ENCODE assay signal across 8 mouse cellular contexts in the genomic region with DNA sequence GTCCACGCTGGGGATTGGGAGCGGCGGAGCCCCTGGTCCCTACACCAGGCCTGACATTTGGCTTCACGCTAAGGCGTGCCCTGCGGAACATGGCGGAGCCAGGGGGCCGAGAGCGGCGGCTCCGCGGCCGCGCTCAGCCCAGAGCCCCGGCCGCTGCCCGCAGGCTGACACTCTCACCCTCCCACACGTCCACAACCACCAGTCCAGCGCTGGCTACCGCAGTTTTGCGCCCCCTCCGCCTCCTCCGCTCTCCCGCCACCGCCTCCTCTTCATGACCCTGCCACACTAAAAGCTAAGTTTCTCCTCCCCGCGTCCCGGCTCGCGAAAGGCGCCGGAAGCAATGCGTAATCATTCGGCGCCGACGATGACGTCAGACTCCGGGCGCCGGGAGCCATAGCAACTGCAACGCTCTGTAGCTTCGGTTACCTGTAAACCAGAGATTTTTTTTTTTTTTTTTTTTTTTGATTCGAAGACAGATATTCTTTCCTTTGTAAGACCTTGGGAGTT. TPM values are rescaled to one million over a fixed set of nuclear protein-coding genes. Genes with fewer than 3 reads are reported as not detected.
DNase-seq lines count a peak whose midpoint lies in the region; ATAC-seq lines count a peak whose summit lies in the region.

Gene Bdp1 (minus strand): TSS at position 323 of the 507 bp plus-strand sequence.

- peak within 1 kb of the TSS; percentile 61 for H3K4me2 ChIP-seq in hindbrain, embryonic 15.5 days

- DNase-seq in R1 (ENCODE audit: low read depth, low spot score), result peak; percentile 91
- DNase-seq in cerebellum, postnatal 25 days, result peak; percentile 97 to 98
- peak; percentile 90 to 96 for DNase-seq in frontal cortex, postnatal 25 days (ENCODE audit: low spot score in 2 of 2)
- peak; percentile 86 for DNase-seq in left cerebral cortex, adult 11 months (ENCODE audit: low spot score)
- DNase-seq in lung, postnatal 4 days, result peak; percentile 95 to 96
- peak; percentile 90 for DNase-seq in retina, postnatal 7 days (ENCODE audit: low read depth, low spot score)
- DNase-seq in urinary bladder, adult 2 months (ENCODE audit: low spot score), result peak; percentile 94

- H3K4me3 ChIP-seq in hindbrain, embryonic 15.5 days, result peak within 1 kb of the TSS; percentile 99

- peak within 1 kb of the TSS; percentile 85 for H3K9ac ChIP-seq in hindbrain, embryonic 15.5 days

- H3K9me3 ChIP-seq in hindbrain, embryonic 15.5 days, result no peaks in the 10 kb centered on the region

- peak; percentile 75 for ATAC-seq in hindbrain, embryonic 15.5 days (ENCODE audit: low FRiP score, low read depth)

- H3K4me1 ChIP-seq in hindbrain, embryonic 15.5 days (replicated peaks), result peaks cover 34% of the 10 kb centered on the region

- peaks cover 2% of the 10 kb centered on the region; the same call in 1 of the 2 replicates for H3K36me3 ChIP-seq in hindbrain, embryonic 15.5 days

- 0 out of 2 replicates have a peak, but pooled peaks cover 3% of the 10 kb centered on the region for H3K27me3 ChIP-seq in hindbrain, embryonic 15.5 days

- H3K27ac ChIP-seq in hindbrain, embryonic 15.5 days (replicated peaks), result peak within 1 kb of the TSS; percentile 88

- under 1% methylated on average over 39 of the region's 44 CpGs for WGBS in hindbrain, embryonic 15.5 days

RNA-seq across cellular contexts. Expression of gene Bdp1, which starts in this region (rescaled TPM):
- 23.9 and 29.7 TPM in 2 replicates for polyA plus RNA-seq in hindbrain, embryonic 15.5 days (2015; fragmentation: Nextera tagmentation; extraction: Ambion mirVana)
- 8.7 and 9.2 TPM in 2 replicates for polyA plus RNA-seq in urinary bladder, adult 2 months (2012; rRNA removed)

Comparison
In these comparisons a context has a peak if more than half of its experiments do, and no peak if none do; other contexts are left out.
1. Peak in every context shown above with its lines: DNase-seq, ATAC-seq, H3K4me3 ChIP-seq and H3K27ac ChIP-seq.